Mouse (Mus musculus): Measurements from ENCODE around the gene Sel1l.
A peak's percentile ranks its signal among the peaks of the same experiment; 100 is the strongest.

The Sel1l gene

DNA sequence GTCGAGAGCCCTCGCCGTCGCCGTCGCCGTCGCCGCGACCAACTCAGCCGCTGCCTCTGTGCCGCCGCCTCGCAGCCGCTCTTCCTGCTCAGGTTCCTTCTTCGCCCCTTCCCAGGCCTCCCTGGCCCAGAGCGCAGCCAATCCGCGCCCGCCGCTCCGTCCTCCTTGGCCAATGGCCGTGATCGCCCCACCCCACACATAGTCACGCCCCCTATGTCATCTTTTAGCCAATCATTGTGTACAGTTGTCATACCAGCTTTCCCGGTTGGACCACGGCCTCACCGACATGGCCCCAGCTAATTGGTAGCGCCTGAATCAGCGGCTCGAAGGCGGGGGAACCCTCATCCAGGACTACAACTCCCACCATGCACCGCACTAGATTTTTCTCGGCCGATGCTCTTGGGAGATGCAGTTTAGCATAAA is at the start of gene Sel1l:
Gene Sel1l (minus strand): TSS at position 113 of the 423 bp plus-strand sequence.
- DNase-seq (ENCODE audit: low read depth, low spot score): peak; percentile 98

DNA sequence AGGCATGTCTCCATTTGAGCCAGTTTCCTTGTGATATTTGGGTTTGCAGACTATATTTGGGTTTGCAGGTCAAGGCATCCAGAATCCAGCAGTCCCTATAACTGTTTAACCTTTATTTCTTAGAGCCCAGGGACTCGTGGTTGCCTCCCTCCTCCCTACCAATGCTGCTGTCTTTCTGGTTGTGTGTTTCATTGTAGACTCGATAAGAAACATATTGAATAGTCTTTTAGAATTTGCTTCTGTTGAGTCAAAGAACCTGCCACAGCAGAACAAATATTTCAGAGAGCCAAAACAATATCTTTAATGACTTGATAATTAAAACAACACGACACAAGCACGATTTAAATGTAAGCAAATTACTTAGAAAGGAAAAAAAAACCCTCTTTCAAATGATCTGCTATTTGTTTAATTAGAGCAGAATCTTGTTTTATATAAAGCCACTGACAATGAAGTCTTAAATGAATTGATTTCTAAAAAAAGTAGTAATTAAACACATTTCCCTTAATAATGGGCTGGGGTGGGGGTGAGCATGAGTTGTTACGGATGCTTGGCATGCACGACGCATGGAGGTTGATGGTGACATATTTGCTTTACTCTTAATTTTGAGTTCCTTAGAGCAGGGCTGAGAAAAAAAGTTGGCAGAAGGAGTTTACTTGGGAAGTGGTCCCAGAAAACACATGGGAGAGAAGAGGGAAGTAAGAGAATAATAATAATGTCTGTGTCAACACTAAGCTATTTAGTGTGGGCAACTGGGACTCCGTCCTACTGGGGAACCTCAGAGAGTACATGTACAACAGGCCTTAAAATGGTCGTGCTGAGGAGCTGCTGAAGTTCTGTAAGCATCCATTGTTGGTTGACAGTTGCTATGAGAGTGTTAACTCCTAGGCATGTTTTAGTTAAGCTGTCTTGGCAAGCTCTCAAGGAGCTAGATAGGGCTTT is 43.9 kb upstream of the Sel1l start:
- no peak for DNase-seq (ENCODE audit: low read depth, low spot score)

DNA sequence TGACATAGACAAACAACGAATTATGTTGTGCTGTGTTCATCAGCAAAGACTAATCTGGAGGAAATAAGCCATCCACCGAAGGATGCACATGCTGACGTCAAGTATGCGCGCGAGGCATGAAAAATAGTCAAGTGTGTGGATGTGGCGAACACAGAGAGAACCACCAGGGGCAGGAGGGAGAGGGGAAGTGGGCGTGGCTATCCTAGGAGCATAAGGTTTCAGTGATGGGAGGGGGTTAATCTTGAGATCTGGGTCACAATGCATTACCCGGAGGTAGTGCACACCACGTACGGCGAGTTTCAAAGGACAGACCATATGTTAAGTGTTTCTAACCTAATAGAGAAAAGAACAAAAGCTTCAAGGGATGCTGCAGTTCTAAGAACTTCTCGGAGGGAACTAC is 31.5 kb upstream of the Sel1l start:
- DNase-seq (ENCODE audit: low read depth, low spot score): no peak

GRCm38 (mm10) chr12:91878912-91879250 is 29.9 kb upstream of the Sel1l start:
- no peak for DNase-seq (ENCODE audit: low read depth, low spot score)

DNA sequence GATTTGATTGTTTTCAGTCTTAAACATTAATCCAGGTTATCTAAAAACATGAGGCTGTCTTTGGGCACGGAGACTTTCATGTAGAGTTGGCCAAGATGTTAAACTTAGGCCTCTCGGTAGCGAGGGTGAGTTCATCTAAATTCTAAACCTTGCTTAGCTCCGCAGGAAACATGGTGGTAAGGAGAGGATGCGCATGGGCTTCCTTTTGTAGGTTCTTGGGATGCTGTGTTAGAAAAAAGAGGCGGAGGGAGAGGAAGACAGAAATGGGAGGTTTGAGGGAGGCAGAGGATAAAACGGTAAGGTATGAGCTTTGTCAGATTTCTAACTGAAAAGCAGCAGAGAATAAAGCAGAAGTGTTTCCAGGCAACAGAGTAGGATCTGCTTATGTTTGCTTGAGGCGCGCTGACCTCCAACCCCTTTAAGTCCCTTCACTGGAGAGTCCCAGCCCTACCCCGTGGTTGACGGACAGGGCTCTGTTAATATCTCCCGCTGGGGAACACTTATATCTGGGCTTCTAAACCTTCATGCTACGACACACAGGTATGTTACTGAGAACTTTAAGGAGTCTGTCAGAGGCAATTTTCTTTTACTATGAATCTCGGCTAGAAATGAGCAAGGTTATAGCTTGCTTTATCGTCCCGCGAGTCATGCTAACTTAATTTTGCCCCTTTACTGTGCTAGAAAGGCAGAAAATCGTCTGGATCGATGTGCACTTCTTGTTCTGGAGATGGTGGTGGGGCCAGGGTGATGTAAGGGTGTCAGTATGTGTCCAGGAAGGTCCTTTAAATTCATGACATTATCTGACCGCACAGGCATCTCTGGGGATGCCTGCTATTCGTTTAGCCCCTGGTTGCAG is 29.3 kb upstream of the Sel1l start:
- no peak for DNase-seq (ENCODE audit: low read depth, low spot score)

DNA sequence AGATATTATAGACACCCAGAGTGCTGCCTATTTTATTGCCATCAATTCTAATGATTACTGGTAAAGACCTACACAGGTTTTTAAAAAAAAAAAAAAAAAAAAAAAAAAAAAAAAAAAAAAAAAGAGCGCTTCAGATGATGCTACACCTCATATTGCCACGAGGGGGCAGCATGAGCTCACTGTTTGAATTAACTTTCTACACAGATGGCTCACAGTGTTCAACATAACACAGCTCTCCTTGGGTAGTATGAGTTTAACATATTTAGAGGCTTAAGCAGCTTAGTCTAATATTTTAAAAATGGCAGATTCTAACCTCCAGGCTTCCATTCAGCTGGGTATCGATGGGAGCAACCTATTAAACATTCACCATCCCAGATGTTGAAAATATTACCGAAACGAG is 28.7 kb upstream of the Sel1l start:
- peak; percentile 59 for DNase-seq (ENCODE audit: low read depth, low spot score)

DNA sequence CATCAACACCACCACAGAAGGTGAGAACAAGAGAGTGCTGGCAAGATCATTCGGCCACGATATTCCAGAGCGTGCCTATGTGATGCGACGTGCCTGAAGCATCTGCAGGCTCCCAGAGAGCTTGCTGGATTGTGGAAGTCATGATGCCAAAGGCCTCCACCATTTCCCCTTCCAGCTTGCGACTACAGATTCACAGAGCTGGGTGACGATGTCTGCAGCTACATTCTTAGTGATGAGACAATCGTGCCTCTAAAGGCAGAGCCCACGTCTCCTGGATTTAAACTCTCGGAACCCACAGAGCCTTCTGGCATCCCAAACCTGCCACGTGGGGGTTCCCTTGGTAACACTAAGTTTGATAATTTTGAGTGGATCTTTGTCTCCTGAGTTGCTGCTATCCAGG is 21.7 kb upstream of the Sel1l start:
- no peak for DNase-seq (ENCODE audit: low read depth, low spot score)

DNA sequence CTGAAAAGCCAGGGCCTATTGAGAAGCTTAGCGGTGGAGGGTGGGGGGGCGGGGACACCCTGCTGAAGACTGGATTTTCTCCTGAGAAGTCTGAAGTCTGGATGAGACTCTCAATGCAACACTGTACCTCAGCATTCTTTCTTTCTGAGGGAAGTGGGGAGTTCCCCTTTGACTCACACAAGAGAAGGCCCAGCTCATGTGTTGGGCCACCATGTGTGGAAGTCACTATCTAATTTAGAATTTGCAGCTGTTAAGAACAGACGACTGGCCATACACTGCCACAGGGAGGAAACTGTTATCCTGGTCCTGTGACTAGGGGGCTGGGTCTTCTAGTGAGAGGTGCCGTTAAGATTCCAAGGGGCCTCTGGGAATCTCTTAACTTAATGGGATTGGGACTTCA is 20.4 kb upstream of the Sel1l start:
- DNase-seq (ENCODE audit: low read depth, low spot score): no peak

DNA sequence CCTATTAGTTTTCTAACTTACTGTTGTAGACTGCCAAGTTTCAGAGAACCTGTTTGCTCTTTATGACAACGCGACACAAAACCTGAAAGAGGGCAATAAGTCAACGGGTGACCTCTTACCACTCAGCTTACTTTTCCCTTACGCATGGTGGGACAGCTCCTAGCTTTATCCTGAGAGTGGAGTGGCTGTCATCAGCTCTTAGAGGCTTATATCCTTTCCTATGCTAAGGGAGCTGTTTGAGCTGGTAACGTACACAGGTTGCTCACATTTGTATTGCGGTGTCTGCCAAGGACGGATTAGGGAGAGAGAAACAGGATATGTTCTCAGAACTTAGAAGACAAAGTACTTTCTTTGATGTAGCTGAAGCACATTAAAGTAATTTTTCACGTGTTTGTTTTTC is 5.4 kb upstream of the Sel1l start:
- no peak for DNase-seq (ENCODE audit: low read depth, low spot score)

GRCm38 (mm10) chr12:91848394-91849044 is 438 bp downstream of the Sel1l start:
- peak; percentile 21 for DNase-seq (ENCODE audit: low read depth, low spot score)

DNA sequence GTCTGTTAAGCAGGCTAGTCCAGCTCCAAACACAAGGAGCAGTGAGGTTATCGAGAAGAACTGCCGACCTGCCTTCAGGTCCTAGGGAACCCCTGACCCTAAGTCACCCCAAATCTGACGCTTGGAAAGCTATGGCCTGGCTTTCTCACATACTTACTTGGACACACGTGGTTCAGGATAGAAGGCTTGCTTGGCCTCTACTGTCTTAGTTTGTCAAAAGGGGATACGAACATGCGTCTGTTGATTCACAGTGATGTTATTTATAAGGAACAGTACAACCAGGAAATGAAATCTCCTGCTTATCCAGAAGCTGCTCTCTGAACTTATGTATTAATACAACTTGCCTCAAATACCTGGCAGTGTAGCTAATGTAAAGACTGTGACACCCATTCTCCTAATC is 2.9 kb downstream of the Sel1l start:
- no peak for DNase-seq (ENCODE audit: low read depth, low spot score)

- no peak for DNase-seq (ENCODE audit: low read depth, low spot score)
Measured at GRCm38 (mm10) chr12:91845393-91845792, 3.6 kb downstream of the Sel1l start.

DNA sequence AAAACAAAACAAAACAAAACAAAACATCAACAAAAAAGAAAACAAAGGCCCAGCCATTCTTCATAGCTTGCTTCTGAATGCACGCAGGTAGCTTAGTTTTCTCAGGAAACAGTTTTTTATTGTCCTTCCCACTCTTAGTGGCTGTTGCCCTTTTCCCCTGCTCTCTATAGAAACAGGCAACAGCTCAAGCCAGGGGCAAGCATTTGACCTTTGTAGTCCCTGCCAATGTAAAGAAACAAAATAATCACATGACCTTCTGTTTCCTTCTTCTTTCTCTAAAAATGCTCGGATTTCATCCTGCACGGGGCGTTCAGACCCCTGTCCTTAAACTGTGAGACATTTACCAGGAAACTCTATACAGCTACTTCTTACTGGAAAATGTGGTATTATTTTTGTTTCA is 4.4 kb downstream of the Sel1l start:
- no peak for DNase-seq (ENCODE audit: low read depth, low spot score)

GRCm38 (mm10) chr12:91843888-91844287 is 5.1 kb downstream of the Sel1l start:
- DNase-seq (ENCODE audit: low read depth, low spot score): no peak

GRCm38 (mm10) chr12:91841714-91842113 is 7.2 kb downstream of the Sel1l start:
- no peak for DNase-seq (ENCODE audit: low read depth, low spot score)

- no peak for DNase-seq (ENCODE audit: low read depth, low spot score)
Measured at GRCm38 (mm10) chr12:91838261-91838660, 10.7 kb downstream of the Sel1l start.

DNA sequence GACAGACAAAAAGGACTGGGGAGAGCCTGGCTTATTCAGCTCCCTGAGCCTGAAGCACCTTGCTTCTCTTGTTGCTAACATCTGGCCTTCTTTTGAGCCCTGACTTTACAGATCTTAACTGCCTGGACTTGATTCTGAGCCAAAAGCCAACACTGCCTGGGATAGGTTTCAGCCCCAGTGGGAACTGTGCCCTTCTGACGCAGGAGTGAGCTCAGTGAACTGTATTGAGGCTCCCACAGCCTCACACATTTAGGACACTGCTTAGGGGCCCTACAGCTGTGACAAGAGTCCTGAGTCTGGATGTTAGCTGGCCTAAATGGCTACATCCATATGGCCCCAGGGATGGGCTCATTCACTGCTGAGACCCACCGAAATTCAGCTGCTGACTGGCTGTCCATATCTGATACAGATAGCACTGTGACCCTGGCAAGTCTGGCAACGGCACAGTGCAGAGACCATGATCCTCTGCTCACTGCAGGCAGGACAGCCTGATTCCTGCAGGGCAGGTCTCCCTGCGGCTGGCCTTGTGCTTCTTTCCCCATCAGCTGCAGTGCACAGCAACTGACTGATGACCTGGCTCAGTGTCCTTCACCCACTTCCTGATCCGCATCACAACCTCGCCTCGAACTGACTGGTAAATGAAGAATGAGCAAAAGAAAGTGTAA is 11.4 kb downstream of the Sel1l start:
- no peak for DNase-seq (ENCODE audit: low read depth, low spot score)

- DNase-seq (ENCODE audit: low read depth, low spot score): no peak
Measured at GRCm38 (mm10) chr12:91833939-91834333, 15.0 kb downstream of the Sel1l start.

DNA sequence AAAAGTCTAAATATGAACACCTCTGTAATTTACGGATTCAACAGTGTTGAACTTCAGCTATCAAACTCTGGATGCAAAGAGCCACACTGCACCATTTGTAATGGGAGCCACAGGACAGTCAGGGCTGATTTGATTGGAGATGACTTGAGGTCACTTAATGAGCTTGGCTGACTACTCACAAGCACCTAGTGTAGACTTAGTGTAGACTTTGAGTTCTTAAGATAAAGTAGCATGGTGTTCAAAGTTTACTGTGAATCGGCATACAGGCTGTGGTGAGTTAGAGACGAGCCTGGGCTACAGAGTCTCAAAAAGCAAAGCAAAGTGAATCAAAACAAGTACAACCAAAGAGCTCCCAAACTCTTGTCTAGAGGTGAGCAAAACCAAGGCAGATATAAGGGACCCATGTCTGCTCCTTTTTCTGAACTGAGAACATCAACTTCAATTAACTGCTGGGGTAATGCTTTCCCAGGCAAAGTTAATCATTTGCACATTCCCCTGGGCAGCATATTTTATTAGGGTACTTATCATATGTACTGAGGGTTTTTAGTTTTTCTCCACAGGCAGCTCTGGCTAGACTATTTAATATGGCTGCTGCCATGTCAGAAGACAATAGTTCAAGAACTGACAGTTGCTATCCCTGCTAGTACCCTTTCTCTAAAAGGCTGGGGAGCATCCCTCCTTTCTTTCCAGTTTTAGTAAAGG is 15.6 kb downstream of the Sel1l start:
- DNase-seq (ENCODE audit: low read depth, low spot score): no peak

- no peak for DNase-seq (ENCODE audit: low read depth, low spot score)
Measured at GRCm38 (mm10) chr12:91831410-91831809, 17.5 kb downstream of the Sel1l start.

DNA sequence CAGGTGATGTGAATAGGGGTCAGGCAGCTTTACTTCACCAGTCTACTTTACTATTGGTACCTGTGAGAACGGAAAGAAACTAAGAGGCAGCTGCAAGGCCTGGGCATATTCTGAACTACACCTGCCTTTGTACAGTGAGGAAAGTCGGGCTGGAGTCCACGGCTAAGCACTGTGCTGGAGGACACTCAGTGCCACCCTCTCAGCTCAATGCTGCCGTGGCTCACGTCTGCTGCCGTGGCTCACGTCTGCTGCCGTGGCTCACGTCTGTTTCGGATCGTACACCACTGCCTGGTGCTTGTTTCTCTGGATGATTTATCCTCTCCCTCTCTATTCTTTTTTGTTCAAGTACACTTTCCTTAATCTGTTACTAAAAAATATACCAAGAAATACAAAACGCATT is 28.5 kb downstream of the Sel1l start:
- DNase-seq (ENCODE audit: low read depth, low spot score): no peak
